Mouse (Mus musculus): ENCODE measurements around the gene Slco6d1. TPM values are rescaled to one million over a fixed set of nuclear protein-coding genes. Genes with fewer than 3 reads are reported as not detected.

Slco6d1 gene
- polyA plus RNA-seq, 1 experiment from 2014 or later, result not detected

Small RNA genes lying within 50 kb of the gene (microRNA-seq; reads per million reads assigned to microRNA genes)
- gene Gm26134, result not detected
